Mouse (Mus musculus) v-Abl transformed pro-B cells (cell line): ENCODE results near the gene Tas2r120.
"Not testable (repeated sequence)": the region's sequence is repeated elsewhere in the genome, so short reads cannot be mapped to it uniquely, and the experiment has no call there.

Source experiments
- in situ Hi-C, 2 experiments: fragments of 400-800 bp; cut with MboI; formaldehyde crosslinking; loops; one replicate each; pipeline ENCODE4 v1.15.1; 2025; ENCODE audit not compliant: unreplicated experiment in 2 of 2

The Tas2r120 gene

GRCm38 (mm10) chr6:132656653-132657052 is at the start of gene Tas2r120:
Tas2r120 (plus strand) TSS chr6:132656953.
- in situ Hi-C loops, result no loop called here

- in situ Hi-C loops, result loop anchor here in 1 of 2 experiments (10.0 kb wide), 1 partner anchor 195 kb away; the partner anchor contains the start of gene Tas2r123
Observed at GRCm38 (mm10) chr6:132649399-132649798, 7.4 kb upstream of the Tas2r120 start.

GRCm38 (mm10) chr6:132651426-132651825 is 5.3 kb upstream of the Tas2r120 start, which contains the start of gene A630073D07Rik:
A630073D07Rik (minus strand) TSS chr6:132651526.
- in situ Hi-C loops, result loop anchor here (5.0 kb wide), 1 partner anchor 556 kb away; no protein-coding TSS in a partner anchor

- in situ Hi-C loops, result not testable (repeated sequence)
Observed at GRCm38 (mm10) chr6:132691596-132691995, 34.8 kb downstream of the Tas2r120 start.

- in situ Hi-C loops, result no loop called here
Observed at GRCm38 (mm10) chr6:132700907-132701306, 44.2 kb downstream of the Tas2r120 start, which contains the start of gene Tas2r121. Tas2r121 (minus strand) TSS chr6:132701007.
